Mouse (Mus musculus) B cell, adult 2 months (primary cell): ENCODE data around the gene Zscan21.
A peak's percentile ranks its signal among the peaks of the same experiment; 100 is the strongest.
"Not testable (repeated sequence)": the region's sequence is repeated elsewhere in the genome, so short reads cannot be mapped to it uniquely, and the experiment has no call there.

Experiments
- DNase-seq, 2 experiments: peaks; one replicate each; pipeline ENCODE4 v3.0.0; 2022

Zscan21 gene

GRCm38 (mm10) chr5:138116255-138117198 lies at the start of gene Zscan21:
Gene Zscan21 (plus strand): TSS chr5:138116903.
- DNase-seq, result peak; percentile 92

GRCm38 (mm10) chr5:138073803-138074202 lies 42.9 kb upstream of the Zscan21 start:
- DNase-seq, result no peak

GRCm38 (mm10) chr5:138075684-138076083 lies 41.0 kb upstream of the Zscan21 start:
- no peak for DNase-seq

GRCm38 (mm10) chr5:138076148-138076547 lies 40.6 kb upstream of the Zscan21 start:
- no peak for DNase-seq

GRCm38 (mm10) chr5:138080456-138080855 lies 36.2 kb upstream of the Zscan21 start:
- DNase-seq, result no peak

- DNase-seq, result no peak
These were observed 35.3 kb upstream of the Zscan21 start for GRCm38 (mm10) chr5:138081446-138081845.

GRCm38 (mm10) chr5:138083318-138083900 lies 33.3 kb upstream of the Zscan21 start:
- no peak for DNase-seq

- DNase-seq, result no peak
These were observed 32.8 kb upstream of the Zscan21 start for GRCm38 (mm10) chr5:138083936-138084335.

GRCm38 (mm10) chr5:138084507-138084906 lies 32.2 kb upstream of the Zscan21 start:
- DNase-seq, result peak in 1 of 2 experiments; percentile 15

GRCm38 (mm10) chr5:138084996-138085395 lies 31.7 kb upstream of the Zscan21 start, which contains the start of gene Zkscan1:
Gene Zkscan1 (plus strand): TSS chr5:138085084.
- DNase-seq, result peak; percentile 84 to 85

GRCm38 (mm10) chr5:138085421-138085911 lies 31.2 kb upstream of the Zscan21 start:
- no peak for DNase-seq

- no peak for DNase-seq
These were observed 29.9 kb upstream of the Zscan21 start for GRCm38 (mm10) chr5:138086842-138087241.

- no peak for DNase-seq
These were observed 28.3 kb upstream of the Zscan21 start for GRCm38 (mm10) chr5:138088366-138088765.

- DNase-seq, result no peak
These were observed 27.6 kb upstream of the Zscan21 start for GRCm38 (mm10) chr5:138089108-138089551.

GRCm38 (mm10) chr5:138090271-138090670 lies 26.4 kb upstream of the Zscan21 start:
- DNase-seq, result peak; percentile 30 to 35

GRCm38 (mm10) chr5:138090737-138091136 lies 26.0 kb upstream of the Zscan21 start:
- DNase-seq, result no peak

GRCm38 (mm10) chr5:138092771-138093170 lies 23.9 kb upstream of the Zscan21 start:
- DNase-seq, result no peak

- DNase-seq, result no peak
These were observed 22.2 kb upstream of the Zscan21 start for GRCm38 (mm10) chr5:138094474-138094873.

GRCm38 (mm10) chr5:138104976-138105375 lies 11.7 kb upstream of the Zscan21 start:
- no peak for DNase-seq

- no peak for DNase-seq
These were observed 9.6 kb upstream of the Zscan21 start for GRCm38 (mm10) chr5:138107130-138107529.

- not testable (repeated sequence) for DNase-seq
These were observed 6.8 kb upstream of the Zscan21 start for GRCm38 (mm10) chr5:138109847-138110396.

GRCm38 (mm10) chr5:138117199-138118015 lies 704 bp downstream of the Zscan21 start:
- peak; percentile 5 to 11 for DNase-seq
